Mouse (Mus musculus) ES-E14 (cell line): Measurements from ENCODE around the gene Tmem117. TPM values are rescaled to one million over a fixed set of nuclear protein-coding genes. Genes with fewer than 3 reads are reported as not detected.

Source experiments
- DNase-seq: peaks from one replicate; pipeline ENCODE4 v3.0.0-alpha.2; 2013; ENCODE audit warnings: low read depth, low spot score
- H3K27ac ChIP-seq: 2 replicates; pipeline ENCODE4 v1.5.1; 2012; ENCODE audit warnings: low read depth, mild to moderate bottlenecking, low read length, moderate library complexity, mixed read lengths; ENCODE audit not compliant: poor library complexity, insufficient read depth, severe bottlenecking
- H3K36me3 ChIP-seq: 2 replicates; pipeline ENCODE4 v1.6.1; 2012; ENCODE audit warnings: mild to moderate bottlenecking, low read length, moderate library complexity, mixed read lengths; ENCODE audit not compliant: control insufficient read depth, poor library complexity, insufficient read depth, severe bottlenecking
- H3K4me1 ChIP-seq, 2 experiments: fragments of 150-350 bp in 1 of 2; sonication (generic) in 1 of 2; 2 replicates each; pipeline ENCODE4 v1.6.1; 2012; ENCODE audit warnings: low read length in 2 of 2, mild to moderate bottlenecking in 1 of 2, mixed read lengths in 1 of 2; ENCODE audit not compliant: control insufficient read depth in 2 of 2, insufficient read depth in 2 of 2, poor library complexity in 1 of 2
- H3K4me3 ChIP-seq, 2 experiments: fragments of 150-350 bp in 1 of 2; sonication (generic) in 1 of 2; 2 replicates each; pipeline ENCODE4 v1.5.1; 2012; ENCODE audit warnings: low read length in 2 of 2, low read depth in 1 of 2, mild to moderate bottlenecking in 1 of 2, mixed read lengths in 1 of 2; ENCODE audit not compliant: insufficient read depth in 1 of 2, poor library complexity in 1 of 2, severe bottlenecking in 1 of 2
- H3K9ac ChIP-seq: 2 replicates; pipeline ENCODE4 v1.6.1; 2012; ENCODE audit warnings: low read depth, mild to moderate bottlenecking, low read length, mixed read lengths; ENCODE audit not compliant: poor library complexity, insufficient read depth, severe bottlenecking
- H3K9me3 ChIP-seq: fragments of 150-350 bp; sonication (generic); 2 replicates; pipeline ENCODE4 v1.6.1; 2012; ENCODE audit warnings: low read depth, mild to moderate bottlenecking, low read length; ENCODE audit not compliant: control insufficient read depth, insufficient read depth
- CHD2 ChIP-seq: IDR thresholded peaks from 2 replicates; pipeline ENCODE4 v1.6.1; 2014; ENCODE audit warnings: mild to moderate bottlenecking, low read depth, low read length, inconsistent platforms
- HCFC1 ChIP-seq: IDR thresholded peaks from 2 replicates; pipeline ENCODE4 v1.6.1; 2012; ENCODE audit warnings: low read length, inconsistent platforms, borderline replicate concordance; ENCODE audit not compliant: insufficient read depth
- MAFK ChIP-seq: IDR thresholded peaks from 2 replicates; pipeline ENCODE4 v1.6.1; 2014; ENCODE audit warnings: mild to moderate bottlenecking, low read depth, low read length, inconsistent platforms; ENCODE audit not compliant: insufficient read depth
- ZC3H11A ChIP-seq: IDR thresholded peaks from 2 replicates; pipeline ENCODE4 v1.6.1; 2012; ENCODE audit warnings: low read depth, mild to moderate bottlenecking, inconsistent platforms, low read length, borderline replicate concordance
- ZNF384 ChIP-seq: IDR thresholded peaks from 2 replicates; pipeline ENCODE4 v1.6.1; 2012; ENCODE audit warnings: low read depth, low read length, inconsistent platforms
- in situ Hi-C, 2 experiments: fragments of 600-800 bp; cut with MboI; formaldehyde crosslinking; loops; one replicate each; pipeline ENCODE4 v1.15.1; 2025; ENCODE audit warnings: low sequenced_read_pairs in 2 of 2, inconsistent platforms in 1 of 2; ENCODE audit not compliant: unreplicated experiment in 2 of 2
- total RNA-seq: library from RNA; depleted of rRNA; stranded (reverse); fragments of 300-350 nt; gene quantifications from 2 replicates; pipeline ENCODE4 v1.2.3, GENCODE M21; 2012

Gene Tmem117
- total RNA-seq, 1 experiment, result 0.71 TPM

DNA sequence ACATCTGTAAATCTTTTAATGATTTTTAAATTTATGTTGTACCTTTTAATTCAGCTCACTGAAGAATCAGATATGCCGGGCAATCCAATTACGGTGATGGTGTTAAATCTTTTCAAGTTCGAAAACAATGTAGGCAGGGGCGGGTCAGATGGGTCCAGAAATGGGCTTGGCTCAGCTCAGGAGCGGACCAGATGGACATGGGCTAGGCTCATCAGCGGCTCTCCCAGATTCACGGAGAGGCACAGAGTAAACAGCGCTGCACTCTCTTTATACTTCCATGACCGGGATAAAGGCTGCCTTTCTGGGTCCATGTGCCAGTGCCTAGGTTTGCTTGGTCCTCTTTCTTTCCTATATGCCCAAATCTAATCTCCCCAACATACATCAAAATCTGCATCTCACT is 366.3 kb downstream of the Tmem117 start:
- Histone ChIP-seq H3K4me3 (no peak overlapping the region), H3K4me1 (no peaks in the 10 kb centered on the region), H3K9ac (no peak overlapping the region), H3K9me3 (no peaks in the 10 kb centered on the region), H3K27ac (no peak overlapping the region), H3K36me3 (no peaks in the 10 kb centered on the region)
- in situ Hi-C loops, result no loop called here
- DNase-seq, result no peak
- no peak for TF ChIP-seq CHD2
- no peak for TF ChIP-seq ZC3H11A
- no peak for TF ChIP-seq ZNF384
- TF ChIP-seq MAFK, result no peak
- no peak for TF ChIP-seq HCFC1

DNA sequence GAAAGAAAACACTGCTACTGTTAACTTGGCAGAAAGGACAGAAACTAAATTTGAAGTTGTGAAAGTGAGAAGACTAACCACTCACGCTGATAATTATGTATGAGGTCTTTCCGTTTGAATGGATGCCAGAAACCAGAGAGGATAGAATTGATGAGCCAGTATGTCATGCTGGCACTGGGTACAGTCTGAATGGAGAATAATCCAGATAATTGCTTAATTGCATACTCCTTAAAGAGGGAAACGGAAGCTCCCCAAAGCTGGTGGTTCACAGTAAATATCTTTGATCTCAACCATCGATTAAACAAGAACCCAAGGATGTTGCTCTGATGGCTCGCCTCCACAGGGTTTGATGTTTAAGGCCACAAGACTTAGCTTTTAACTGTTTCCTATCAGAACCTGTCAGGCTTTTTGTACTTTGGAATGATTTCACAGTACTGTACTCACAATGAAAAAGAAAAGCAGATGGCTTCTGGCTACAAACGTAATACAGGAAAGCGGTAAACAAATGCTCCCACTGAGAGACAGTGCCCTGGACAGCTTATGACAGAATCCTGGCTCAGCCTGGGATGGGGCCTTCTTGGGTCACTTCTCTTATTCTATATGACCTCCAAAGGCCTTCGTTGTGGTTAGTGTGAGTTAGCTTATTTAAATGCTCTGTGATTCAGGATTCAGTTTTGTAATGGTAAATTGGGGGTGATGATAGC is 376.2 kb downstream of the Tmem117 start:
- in situ Hi-C loops, result no loop called here

DNA sequence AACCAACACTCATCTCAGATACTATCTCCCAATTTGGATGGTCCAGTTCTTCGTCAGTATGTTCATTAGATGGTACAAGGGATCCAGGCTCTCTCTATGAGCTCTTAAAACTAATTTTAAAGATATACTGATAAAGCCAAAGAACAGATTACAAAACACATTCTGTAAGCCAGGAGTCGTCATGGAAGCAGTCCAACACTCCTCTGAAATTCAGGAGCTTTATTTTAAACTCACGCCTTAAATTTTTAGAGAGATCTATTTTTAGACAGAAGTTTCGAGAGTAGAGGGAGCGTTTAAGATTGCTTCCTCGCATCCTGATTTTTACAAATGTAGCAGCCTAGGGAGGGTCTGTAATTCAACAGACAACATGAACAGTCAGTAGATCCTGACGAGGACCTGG is 393.2 kb downstream of the Tmem117 start:
- no peak for DNase-seq
- TF ChIP-seq HCFC1 (no peak), ZNF384 (no peak), ZC3H11A (no peak), MAFK (no peak), CHD2 (no peak)
- Histone ChIP-seq H3K4me1 (no peaks in the 10 kb centered on the region), H3K9me3 (no peaks in the 10 kb centered on the region), H3K27ac (no peak overlapping the region), H3K9ac (no peak overlapping the region), H3K4me3 (no peak overlapping the region), H3K36me3 (no peaks in the 10 kb centered on the region)
- in situ Hi-C loops, result no loop called here

More for the DNA sequence above, 376.2 kb downstream of the Tmem117 start:
- Histone ChIP-seq H3K9ac (no peak overlapping the region), H3K4me1 (no peaks in the 10 kb centered on the region), H3K4me3 (no peak overlapping the region), H3K27ac (no peak overlapping the region), H3K36me3 (no peaks in the 10 kb centered on the region), H3K9me3 (no peaks in the 10 kb centered on the region)
- no peak for DNase-seq
- no peak for TF ChIP-seq HCFC1
- no peak for TF ChIP-seq ZNF384
- no peak for TF ChIP-seq ZC3H11A
- TF ChIP-seq CHD2, result no peak
- TF ChIP-seq MAFK, result no peak

DNA sequence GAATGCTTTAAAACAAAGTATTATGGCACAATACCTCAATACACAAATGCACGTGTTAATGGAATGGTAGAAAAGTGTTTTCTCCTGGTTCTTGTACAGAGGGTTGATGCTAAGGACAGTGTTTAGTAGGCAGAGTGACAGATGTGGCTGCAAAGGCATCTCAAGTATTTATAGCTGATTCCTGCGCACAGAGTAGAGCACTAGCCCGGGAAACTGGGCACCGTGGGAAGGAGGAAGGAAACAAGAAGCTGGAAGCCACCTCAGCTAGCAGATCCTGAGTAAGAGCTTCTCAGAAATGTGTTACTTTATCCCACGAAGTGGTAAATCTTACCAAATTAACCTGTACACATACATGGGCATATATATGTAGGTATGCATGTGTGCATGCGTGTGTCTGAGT is 395.4 kb downstream of the Tmem117 start:
- no peak overlapping the region for H3K9ac ChIP-seq
- no peaks in the 10 kb centered on the region for H3K36me3 ChIP-seq
- in situ Hi-C loops, result no loop called here

More for the DNA sequence above, 395.4 kb downstream of the Tmem117 start:
- no peak overlapping the region for H3K4me3 ChIP-seq
- TF ChIP-seq MAFK (no peak), ZNF384 (no peak), HCFC1 (no peak), ZC3H11A (no peak), CHD2 (no peak)
- no peaks in the 10 kb centered on the region for H3K4me1 ChIP-seq
- no peak for DNase-seq
- no peaks in the 10 kb centered on the region for H3K9me3 ChIP-seq
- H3K27ac ChIP-seq, result no peak overlapping the region
